Mouse (Mus musculus) liver, embryonic 11.5 days (tissue): ENCODE data around the gene Usp1. TPM values are rescaled to one million over a fixed set of nuclear protein-coding genes. Genes with fewer than 3 reads are reported as not detected.
"Not testable (repeated sequence)": the region's sequence is repeated elsewhere in the genome, so short reads cannot be mapped to it uniquely, and the experiment has no call there.

Experiments
- ATAC-seq: fragments of 200-750 bp; cut with Nextera tagmentation; replicated peaks from 2 replicates; pipeline ENCODE4 v1.8.0; 2017; ENCODE audit warnings: moderate number of reproducible peaks, mild to moderate bottlenecking, moderate TSS enrichment, moderate library complexity; ENCODE audit not compliant: low FRiP score
- DNase-seq: peaks from one replicate; pipeline ENCODE4 v3.0.0-alpha.2; 2017; ENCODE audit warnings: low spot score
- H3K27ac ChIP-seq: fragments of 300-500 bp; sonication (generic); 2 replicates; pipeline ENCODE4 v1.5.1; 2014; ENCODE audit warnings: mild to moderate bottlenecking, low read depth, low read length, control low read depth
- H3K27me3 ChIP-seq: fragments of 300-500 bp; sonication (generic); replicated peaks from 2 replicates; pipeline ENCODE4 v1.6.1; 2014; ENCODE audit warnings: low read length, mixed read lengths; ENCODE audit not compliant: control insufficient read depth, insufficient read depth
- H3K36me3 ChIP-seq: fragments of 300-500 bp; sonication (generic); 2 replicates; pipeline ENCODE4 v1.6.1; 2014; ENCODE audit warnings: mild to moderate bottlenecking, low read length, moderate library complexity, mixed read lengths; ENCODE audit not compliant: control insufficient read depth, insufficient read depth
- H3K4me1 ChIP-seq: fragments of 300-500 bp; sonication (generic); replicated peaks from 2 replicates; pipeline ENCODE4 v1.6.1; 2014; ENCODE audit warnings: low read length, mixed read lengths; ENCODE audit not compliant: control insufficient read depth, insufficient read depth
- H3K4me2 ChIP-seq: fragments of 300-500 bp; sonication (generic); 2 replicates; pipeline ENCODE4 v1.6.1; 2014; ENCODE audit warnings: mild to moderate bottlenecking, control low read depth, moderate library complexity
- H3K4me3 ChIP-seq: fragments of 300-500 bp; sonication (generic); 2 replicates; pipeline ENCODE4 v1.5.1; 2014; ENCODE audit warnings: low read depth, low read length, control low read depth
- H3K9ac ChIP-seq: fragments of 300-500 bp; sonication (generic); 2 replicates; pipeline ENCODE4 v1.6.1; 2014; ENCODE audit warnings: low read depth, low read length, control low read depth
- H3K9me3 ChIP-seq: fragments of 300-500 bp; sonication (generic); 2 replicates; pipeline ENCODE4 v1.6.1; 2016; ENCODE audit warnings: low read length, inconsistent platforms, mixed read lengths; ENCODE audit not compliant: control insufficient read depth
- WGBS: fragments of 180-500 bp; shearing (Covaris S2); extraction: QIAGEN DNeasy Blood & Tissue Kit; methylation state at CpG from one replicate; pipeline ENCODE4 v1.1.7; 2014; 5-methylcytosine and 5-hydroxymethylcytosine counted together
- polyA plus RNA-seq: library from polyadenylated mRNA; unstranded; fragments of >200 nt; fragmentation: Nextera tagmentation; extraction: Ambion mirVana; gene quantifications from 2 replicates; pipeline ENCODE4 v1.2.1, GENCODE M21; 2014

Gene Usp1
- polyA plus RNA-seq, 1 experiment from 2014 or later: 109 TPM

GRCm38 (mm10) chr4:98922643-98923567, 705 bp upstream of the Usp1 start:
- no peaks in the 10 kb centered on the region for H3K27me3 ChIP-seq
- no peaks in the 10 kb centered on the region for H3K9me3 ChIP-seq
- H3K4me2 ChIP-seq: peak overlapping the region; percentile 84
- peak overlapping the region; percentile 100 for H3K27ac ChIP-seq
- peaks cover 10% of the 10 kb centered on the region for H3K4me1 ChIP-seq
- ATAC-seq (peak; percentile 96), DNase-seq (peak; percentile 94)
- under 1% methylated on average over 53 of the region's 53 CpGs for WGBS
- peak overlapping the region; percentile 99 for H3K4me3 ChIP-seq
- H3K36me3 ChIP-seq: no peaks in the 10 kb centered on the region
- peak overlapping the region; percentile 99 for H3K9ac ChIP-seq

- Histone ChIP-seq H3K9me3 (no peaks in the 10 kb centered on the region), H3K4me2 (peak overlapping the region; percentile 80), H3K36me3 (peaks cover 2% of the 10 kb centered on the region; the same call in 1 of the 2 replicates), H3K27me3 (no peaks in the 10 kb centered on the region), H3K9ac (peak overlapping the region; percentile 99), H3K4me3 (peak overlapping the region; percentile 99), H3K27ac (peak overlapping the region; percentile 100), H3K4me1 (peaks cover 10% of the 10 kb centered on the region)
- peak; percentile 43 for DNase-seq
- peak; percentile 1; the same call in 1 of the 2 replicates for ATAC-seq
- under 1% methylated on average over 66 of the region's 66 CpGs for WGBS
Measured at GRCm38 (mm10) chr4:98924071-98924905, 678 bp downstream of the Usp1 start.

GRCm38 (mm10) chr4:98924906-98925178, 1.2 kb downstream of the Usp1 start:
- Histone ChIP-seq H3K4me1 (peaks cover 10% of the 10 kb centered on the region), H3K27me3 (no peaks in the 10 kb centered on the region), H3K9me3 (no peaks in the 10 kb centered on the region), H3K4me2 (peak overlapping the region; percentile 80), H3K27ac (peak overlapping the region; percentile 100; the same call in 1 of the 2 replicates), H3K36me3 (peaks cover 2% of the 10 kb centered on the region; the same call in 1 of the 2 replicates), H3K4me3 (peak overlapping the region; percentile 99), H3K9ac (peak overlapping the region; percentile 99)
- ATAC-seq (no peak), DNase-seq (no peak)
- 0% methylated on average over 2 of the region's 2 CpGs for WGBS

- peaks cover 5% of the 10 kb centered on the region for H3K36me3 ChIP-seq
- H3K27me3 ChIP-seq: no peaks in the 10 kb centered on the region
- peak overlapping the region; percentile 80 for H3K4me2 ChIP-seq
- WGBS: 18% methylated on average over 6 of the region's 6 CpGs
- H3K27ac ChIP-seq: no peak overlapping the region
- H3K4me1 ChIP-seq: peaks cover 10% of the 10 kb centered on the region
- DNase-seq: no peak
- H3K9me3 ChIP-seq: no peaks in the 10 kb centered on the region
- peak overlapping the region; percentile 99 for H3K4me3 ChIP-seq
- ATAC-seq: no peak
- peak overlapping the region; percentile 99 for H3K9ac ChIP-seq
Measured at GRCm38 (mm10) chr4:98925250-98925781, 1.7 kb downstream of the Usp1 start.

GRCm38 (mm10) chr4:98936036-98936435, 12.4 kb downstream of the Usp1 start:
- no peaks in the 10 kb centered on the region for H3K9me3 ChIP-seq
- ATAC-seq (no peak), DNase-seq (no peak)
- no peaks in the 10 kb centered on the region for H3K4me1 ChIP-seq
- peaks cover 13% of the 10 kb centered on the region; the same call in 1 of the 2 replicates for H3K36me3 ChIP-seq
- no peak overlapping the region for H3K9ac ChIP-seq
- no peak overlapping the region for H3K27ac ChIP-seq
- no peaks in the 10 kb centered on the region for H3K27me3 ChIP-seq
- H3K4me3 ChIP-seq: no peak overlapping the region
- H3K4me2 ChIP-seq: no peak overlapping the region
- 87% methylated on average over 6 of the region's 6 CpGs for WGBS

- H3K36me3 ChIP-seq: peaks cover 13% of the 10 kb centered on the region; the same call in 1 of the 2 replicates
- H3K4me1 ChIP-seq, H3K9me3 ChIP-seq, DNase-seq, H3K4me2 ChIP-seq, H3K27ac ChIP-seq, H3K9ac ChIP-seq, H3K27me3 ChIP-seq, ATAC-seq, H3K4me3 ChIP-seq: not testable (repeated sequence)
- 92% methylated on average over 6 of the region's 6 CpGs for WGBS
Measured at GRCm38 (mm10) chr4:98938210-98938609, 14.6 kb downstream of the Usp1 start.

GRCm38 (mm10) chr4:98950563-98950962, 27.0 kb downstream of the Usp1 start:
- no peak overlapping the region for H3K4me2 ChIP-seq
- no peak for DNase-seq
- H3K4me1 ChIP-seq: no peaks in the 10 kb centered on the region
- H3K36me3 ChIP-seq: no peaks in the 10 kb centered on the region; the same call in 1 of the 2 replicates
- ATAC-seq: no peak
- no peaks in the 10 kb centered on the region for H3K27me3 ChIP-seq
- no peak overlapping the region for H3K27ac ChIP-seq
- no peak overlapping the region for H3K9ac ChIP-seq
- H3K4me3 ChIP-seq: no peak overlapping the region
- no peaks in the 10 kb centered on the region for H3K9me3 ChIP-seq

GRCm38 (mm10) chr4:98955986-98956385, 32.4 kb downstream of the Usp1 start:
- Histone ChIP-seq H3K4me2 (no peak overlapping the region), H3K27ac (no peak overlapping the region), H3K4me1 (no peaks in the 10 kb centered on the region), H3K36me3 (peaks cover 9% of the 10 kb centered on the region; the same call in 1 of the 2 replicates), H3K27me3 (no peaks in the 10 kb centered on the region), H3K9ac (no peak overlapping the region), H3K9me3 (no peaks in the 10 kb centered on the region), H3K4me3 (no peak overlapping the region)
- no peak for ATAC-seq
- DNase-seq: no peak
- 91% methylated on average over 8 of the region's 8 CpGs for WGBS
